Mouse (Mus musculus) limb, embryonic 10.5 days (tissue): ENCODE measurements around the gene C1s2. TPM values are rescaled to one million over a fixed set of nuclear protein-coding genes. Genes with fewer than 3 reads are reported as not detected.
"Not testable (repeated sequence)": the region's sequence is repeated elsewhere in the genome, so short reads cannot be mapped to it uniquely, and the experiment has no call there.

Experiments
- DNase-seq: peaks from one replicate; pipeline ENCODE4 v3.0.0-alpha.2; 2017; ENCODE audit warnings: low spot score
- H3K27ac ChIP-seq: fragments of 300-500 bp; sonication (generic); 2 replicates; pipeline ENCODE4 v1.5.1; 2016; ENCODE audit warnings: mild to moderate bottlenecking
- H3K27me3 ChIP-seq: fragments of 300-500 bp; sonication (generic); 2 replicates; pipeline ENCODE4 v1.6.1; 2016; ENCODE audit warnings: low read depth, mild to moderate bottlenecking; ENCODE audit not compliant: poor library complexity, severe bottlenecking
- H3K36me3 ChIP-seq: fragments of 300-500 bp; sonication (generic); 2 replicates; pipeline ENCODE4 v1.6.1; 2016; ENCODE audit warnings: mild to moderate bottlenecking, moderate library complexity
- H3K4me1 ChIP-seq: fragments of 300-500 bp; sonication (generic); 2 replicates; pipeline ENCODE4 v1.6.1; 2016
- H3K4me3 ChIP-seq: fragments of 300-500 bp; sonication (generic); 2 replicates; pipeline ENCODE4 v1.5.1; 2016; ENCODE audit warnings: mild to moderate bottlenecking, moderate library complexity
- H3K9me3 ChIP-seq: fragments of 300-500 bp; sonication (generic); replicated peaks from 2 replicates; pipeline ENCODE4 v1.6.1; 2016; ENCODE audit warnings: mild to moderate bottlenecking
- WGBS: fragments of 180-500 bp; shearing (Covaris S2); methylation state at CpG from one replicate; pipeline ENCODE4 v1.1.7; 2016; 5-methylcytosine and 5-hydroxymethylcytosine counted together
- polyA plus RNA-seq: library from polyadenylated mRNA; unstranded; fragments of >200 nt; fragmentation: Nextera tagmentation; extraction: Ambion mirVana; gene quantifications from 2 replicates; pipeline ENCODE4 v1.2.1, GENCODE M21; 2016

C1s2 gene
- not detected in 2 replicates for polyA plus RNA-seq

DNA sequence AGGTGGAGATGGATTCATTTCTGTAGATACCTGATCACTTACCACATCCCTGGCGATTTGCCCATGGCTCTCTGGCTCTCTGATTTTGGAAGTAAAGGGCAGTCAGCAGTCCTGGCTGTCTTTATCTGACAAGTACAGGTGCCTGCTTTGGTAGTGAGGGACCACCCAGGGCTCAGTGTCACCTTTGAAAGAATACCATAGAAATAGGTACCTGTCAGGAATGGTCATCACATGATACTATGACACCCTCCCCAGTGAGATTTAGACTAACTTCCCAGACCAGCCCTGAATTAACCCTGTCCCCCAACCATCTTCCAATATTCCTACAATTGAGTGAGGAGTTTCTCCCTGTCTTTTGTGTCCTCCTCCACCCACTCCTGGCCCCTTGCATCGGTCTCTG is at the start of gene C1s2:
Gene C1s2 (minus strand): TSS at position 101 of the 400 bp plus-strand sequence.
- 75% methylated on average over 2 of the region's 2 CpGs for WGBS
- not testable (repeated sequence) for H3K27ac ChIP-seq, H3K9me3 ChIP-seq, H3K36me3 ChIP-seq, H3K27me3 ChIP-seq, H3K4me1 ChIP-seq, H3K4me3 ChIP-seq, DNase-seq

DNA sequence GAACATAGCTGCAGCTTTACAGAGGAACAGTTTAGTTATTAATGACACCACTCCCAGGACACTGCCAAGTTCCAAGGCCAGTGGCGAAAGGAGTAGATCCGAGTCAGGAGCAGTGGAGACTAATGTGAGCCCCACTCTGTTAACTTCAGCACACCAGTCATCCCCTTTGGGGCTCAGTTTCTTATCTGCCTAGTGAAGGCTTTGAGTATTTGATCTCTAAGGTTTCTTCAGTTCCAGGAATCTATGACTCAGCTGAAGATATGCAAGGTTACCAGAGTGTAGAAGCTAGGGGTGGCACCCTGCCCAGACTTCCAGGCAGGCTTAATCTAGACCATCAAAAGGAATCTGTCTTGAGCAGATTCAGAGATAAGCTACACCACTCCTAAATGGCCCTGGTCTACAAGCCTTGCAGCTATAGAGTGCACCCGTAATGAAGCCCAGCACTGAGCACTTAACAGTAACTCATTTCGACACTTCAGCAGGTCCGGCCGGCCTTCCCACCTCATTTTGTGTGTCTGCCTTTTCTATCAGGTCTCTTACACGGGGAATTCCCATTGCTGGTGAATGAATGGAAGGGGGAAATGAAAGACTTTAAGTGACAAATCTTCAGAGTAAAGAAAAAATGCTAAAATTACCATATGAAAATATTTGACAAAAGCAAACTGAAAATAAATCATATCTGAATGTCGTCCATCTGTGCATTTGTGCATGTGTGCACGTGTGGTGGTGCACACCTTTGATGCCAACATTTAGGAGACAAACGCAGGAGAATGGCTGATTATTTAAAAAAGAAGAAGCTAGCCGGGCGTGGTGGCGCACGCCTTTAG is 47.9 kb upstream of the C1s2 start:
- no peak overlapping the region for H3K27ac ChIP-seq
- H3K27me3 ChIP-seq: no peaks in the 10 kb centered on the region
- no peaks in the 10 kb centered on the region for H3K4me1 ChIP-seq
- H3K9me3 ChIP-seq: no peaks in the 10 kb centered on the region
- no peaks in the 10 kb centered on the region for H3K36me3 ChIP-seq
- no peak overlapping the region for H3K4me3 ChIP-seq
- 75% methylated on average over 14 of the region's 14 CpGs for WGBS
- no peak for DNase-seq

- not testable (repeated sequence) for H3K4me1 ChIP-seq, H3K36me3 ChIP-seq, DNase-seq, H3K4me3 ChIP-seq, H3K9me3 ChIP-seq, H3K27ac ChIP-seq, H3K27me3 ChIP-seq
- WGBS: 91% methylated on average over 6 of the region's 6 CpGs
Measured at GRCm38 (mm10) chr6:124682291-124682690, 46.4 kb upstream of the C1s2 start.

GRCm38 (mm10) chr6:124679486-124679885 is 43.6 kb upstream of the C1s2 start:
- no peak for DNase-seq
- no peak overlapping the region for H3K4me3 ChIP-seq
- WGBS: 90% methylated on average over 3 of the region's 3 CpGs
- H3K36me3 ChIP-seq: peaks cover 3% of the 10 kb centered on the region; the same call in 1 of the 2 replicates
- no peak overlapping the region for H3K27ac ChIP-seq
- no peaks in the 10 kb centered on the region for H3K9me3 ChIP-seq
- no peaks in the 10 kb centered on the region for H3K4me1 ChIP-seq
- no peaks in the 10 kb centered on the region for H3K27me3 ChIP-seq

GRCm38 (mm10) chr6:124678769-124679168 is 42.9 kb upstream of the C1s2 start:
- peaks cover 8% of the 10 kb centered on the region; the same call in 1 of the 2 replicates for H3K36me3 ChIP-seq
- 93% methylated on average over 7 of the region's 7 CpGs for WGBS
- no peaks in the 10 kb centered on the region for H3K9me3 ChIP-seq
- H3K4me1 ChIP-seq: no peaks in the 10 kb centered on the region
- H3K27ac ChIP-seq: no peak overlapping the region
- no peak for DNase-seq
- H3K4me3 ChIP-seq: no peak overlapping the region
- no peaks in the 10 kb centered on the region for H3K27me3 ChIP-seq

- peaks cover 8% of the 10 kb centered on the region; the same call in 1 of the 2 replicates for H3K36me3 ChIP-seq
- no peak overlapping the region for H3K27ac ChIP-seq
- H3K27me3 ChIP-seq: no peaks in the 10 kb centered on the region
- H3K4me3 ChIP-seq: no peak overlapping the region
- no peak for DNase-seq
- H3K4me1 ChIP-seq: peaks cover 7% of the 10 kb centered on the region
- 85% methylated on average over 6 of the region's 6 CpGs for WGBS
- H3K9me3 ChIP-seq: no peaks in the 10 kb centered on the region
Measured at GRCm38 (mm10) chr6:124676171-124676570, 40.3 kb upstream of the C1s2 start.

DNA sequence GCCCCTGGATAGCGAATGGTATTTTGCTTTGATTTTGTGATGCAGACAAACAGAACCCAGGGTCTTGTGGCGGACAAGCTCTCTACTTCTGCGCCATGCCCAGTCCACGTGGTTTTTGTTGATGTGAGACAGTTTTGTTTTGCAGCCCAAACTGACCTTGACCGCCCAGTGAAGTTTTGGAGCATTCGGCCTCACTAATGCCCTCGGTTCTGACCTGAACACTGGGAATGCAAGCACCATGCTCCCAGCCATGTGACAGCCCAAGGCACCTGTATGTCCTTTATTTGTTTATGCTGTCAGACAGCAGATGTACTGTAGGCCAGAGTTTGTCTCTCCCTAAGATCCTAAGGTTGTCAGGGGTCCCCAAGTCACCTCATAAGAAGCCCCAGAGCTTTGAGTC is 38.7 kb upstream of the C1s2 start:
- peaks cover 7% of the 10 kb centered on the region for H3K4me1 ChIP-seq
- H3K36me3 ChIP-seq: peaks cover 8% of the 10 kb centered on the region; the same call in 1 of the 2 replicates
- no peak for DNase-seq
- H3K27me3 ChIP-seq: no peaks in the 10 kb centered on the region
- H3K9me3 ChIP-seq: no peaks in the 10 kb centered on the region
- 92% methylated on average over 7 of the region's 7 CpGs for WGBS
- H3K27ac ChIP-seq: no peak overlapping the region
- no peak overlapping the region for H3K4me3 ChIP-seq

GRCm38 (mm10) chr6:124673619-124674018 is 37.7 kb upstream of the C1s2 start:
- H3K9me3 ChIP-seq: no peaks in the 10 kb centered on the region

DNA sequence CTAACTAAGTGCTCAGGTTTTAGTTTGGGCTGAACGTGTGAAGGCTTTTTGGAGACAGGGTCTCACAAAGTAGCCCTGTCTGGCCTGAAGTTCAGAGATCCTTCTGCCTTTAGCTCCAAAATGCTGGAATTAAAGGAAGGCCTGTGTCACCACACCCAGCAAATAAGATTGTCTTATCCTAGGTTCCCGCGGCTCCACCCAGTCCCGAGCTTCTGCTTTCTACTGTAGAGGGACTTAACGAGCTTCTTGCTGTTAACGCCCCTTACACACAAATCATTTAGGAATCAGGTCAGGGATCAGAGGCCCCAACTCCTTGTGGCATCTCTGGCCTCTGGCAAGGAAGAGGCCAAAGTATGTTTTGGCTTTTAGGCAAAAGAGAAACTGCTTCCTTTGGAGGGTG is 36.2 kb upstream of the C1s2 start:
- WGBS: 47% methylated on average over 6 of the region's 6 CpGs

More at GRCm38 (mm10) chr6:124673619-124674018, 37.7 kb upstream of the C1s2 start:
- Histone ChIP-seq H3K27ac (no peak overlapping the region), H3K36me3 (peaks cover 8% of the 10 kb centered on the region; the same call in 1 of the 2 replicates), H3K4me3 (no peak overlapping the region), H3K4me1 (peaks cover 7% of the 10 kb centered on the region), H3K27me3 (no peaks in the 10 kb centered on the region)
- no peak for DNase-seq
- 92% methylated on average over 9 of the region's 9 CpGs for WGBS

DNA sequence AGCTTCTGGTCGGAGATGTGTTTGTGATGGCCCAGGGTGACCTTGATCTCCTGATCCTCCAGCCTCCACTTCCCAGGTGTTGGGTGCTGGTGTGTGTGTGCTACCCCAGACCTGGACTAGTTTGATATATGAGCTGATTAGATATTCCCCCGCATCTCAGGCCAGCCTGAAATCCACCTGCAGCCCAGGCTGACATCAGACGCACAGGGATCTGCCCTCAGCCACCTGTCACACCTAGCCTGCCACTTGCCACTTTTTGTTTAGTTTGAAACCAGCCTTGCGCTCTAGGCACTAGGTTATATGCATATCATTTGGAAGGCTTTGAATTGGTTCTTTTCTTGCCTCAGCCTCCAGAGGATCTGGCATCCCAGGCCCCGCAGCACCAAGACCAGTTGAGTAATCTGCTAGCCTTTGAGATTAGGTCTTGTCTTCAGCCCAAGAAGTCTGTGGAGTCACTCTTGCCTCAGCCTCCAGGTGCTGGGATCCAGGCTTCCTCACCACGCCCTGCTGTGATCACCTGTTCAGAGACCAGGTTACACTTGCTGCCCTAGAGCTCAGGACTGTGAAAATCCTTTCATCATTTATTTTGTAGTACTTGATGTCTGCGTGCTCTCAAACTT is 34.5 kb upstream of the C1s2 start:
- Histone ChIP-seq H3K4me1 (peaks cover 7% of the 10 kb centered on the region), H3K27ac (no peak overlapping the region), H3K9me3 (no peaks in the 10 kb centered on the region), H3K27me3 (no peaks in the 10 kb centered on the region), H3K36me3 (peaks cover 8% of the 10 kb centered on the region; the same call in 1 of the 2 replicates), H3K4me3 (no peak overlapping the region)
- no peak for DNase-seq
- whole genome bisulfite sequencing: 95% methylated on average over 7 of the region's 7 CpGs

More for the DNA sequence above, 36.2 kb upstream of the C1s2 start:
- peaks cover 7% of the 10 kb centered on the region for H3K4me1 ChIP-seq
- peaks cover 8% of the 10 kb centered on the region; the same call in 1 of the 2 replicates for H3K36me3 ChIP-seq
- H3K9me3 ChIP-seq: no peaks in the 10 kb centered on the region
- DNase-seq: no peak
- no peak overlapping the region for H3K27ac ChIP-seq
- H3K27me3 ChIP-seq: no peaks in the 10 kb centered on the region
- H3K4me3 ChIP-seq: no peak overlapping the region

GRCm38 (mm10) chr6:124669234-124669859 is 33.5 kb upstream of the C1s2 start:
- WGBS: 88% methylated on average over 11 of the region's 11 CpGs
- Histone ChIP-seq H3K9me3 (no peaks in the 10 kb centered on the region), H3K36me3 (peaks cover 4% of the 10 kb centered on the region; the same call in 1 of the 2 replicates), H3K4me3 (no peak overlapping the region), H3K27ac (no peak overlapping the region), H3K4me1 (peaks cover 7% of the 10 kb centered on the region), H3K27me3 (no peaks in the 10 kb centered on the region)
- DNase-seq: no peak

DNA sequence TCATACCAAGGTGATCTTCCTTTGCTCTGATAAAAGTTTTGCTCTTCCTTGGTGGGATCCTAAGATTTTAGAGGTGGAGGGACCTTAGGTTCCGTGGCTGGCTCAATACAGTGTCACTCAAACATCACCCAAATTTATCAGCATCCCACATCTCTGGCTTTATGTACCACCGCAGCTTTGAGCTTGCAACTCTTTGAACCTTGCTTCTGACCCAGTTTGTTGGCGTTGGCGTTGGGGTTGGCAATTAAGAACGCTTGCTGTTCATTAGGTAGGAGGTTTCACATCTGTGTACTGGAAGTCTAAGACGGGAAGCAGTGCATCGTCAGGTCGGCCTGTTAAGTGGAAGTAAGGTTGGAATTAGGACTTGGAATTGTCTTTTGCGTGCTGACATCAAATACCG is 29.1 kb upstream of the C1s2 start:
- H3K36me3 ChIP-seq: no peaks in the 10 kb centered on the region
- no peak overlapping the region for H3K27ac ChIP-seq
- H3K4me3 ChIP-seq: no peak overlapping the region
- H3K4me1 ChIP-seq: peaks cover 10% of the 10 kb centered on the region
- no peak for DNase-seq
- no peaks in the 10 kb centered on the region for H3K27me3 ChIP-seq
- no peaks in the 10 kb centered on the region for H3K9me3 ChIP-seq
- 92% methylated on average over 10 of the region's 10 CpGs for WGBS

DNA sequence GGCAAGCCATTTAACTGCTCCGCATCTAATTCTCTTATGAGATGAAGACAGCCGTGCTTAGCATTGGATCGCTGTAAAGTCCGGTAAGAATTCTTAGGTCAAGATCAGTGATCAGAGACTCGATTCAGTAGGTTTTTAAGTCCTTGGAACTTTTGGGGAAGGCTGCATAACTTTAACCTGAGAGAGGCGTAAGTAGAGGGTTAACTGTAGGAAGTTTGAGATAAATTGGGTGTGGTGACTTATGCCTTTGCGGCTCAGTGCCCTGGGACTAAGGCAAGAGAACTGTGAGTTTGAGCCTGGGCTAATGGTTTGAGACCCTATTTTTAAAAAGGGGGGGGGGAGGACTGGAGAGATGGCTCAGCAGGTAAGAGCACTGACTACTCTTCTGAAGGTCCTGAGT is 28.4 kb upstream of the C1s2 start:
- no peak overlapping the region for H3K4me3 ChIP-seq
- WGBS: 89% methylated on average over 7 of the region's 7 CpGs
- no peaks in the 10 kb centered on the region for H3K9me3 ChIP-seq
- H3K27ac ChIP-seq: no peak overlapping the region
- H3K4me1 ChIP-seq: peaks cover 10% of the 10 kb centered on the region
- no peaks in the 10 kb centered on the region for H3K27me3 ChIP-seq
- H3K36me3 ChIP-seq: no peaks in the 10 kb centered on the region
- no peak for DNase-seq
